Mouse (Mus musculus) stomach, adult 2 months (tissue): ENCODE results near the gene Arhgap33. TPM values are rescaled to one million over a fixed set of nuclear protein-coding genes. Genes with fewer than 3 reads are reported as not detected.

Experiments used
- polyA plus RNA-seq: library from polyadenylated mRNA; depleted of rRNA; stranded (reverse); fragments of >200 nt; gene quantifications from 2 replicates; pipeline ENCODE4 v1.2.3, GENCODE M21; 2012; rRNA removed

The Arhgap33 gene
- 4.7 and 6.1 TPM in 2 replicates for polyA plus RNA-seq

GRCm38 (mm10) chr7:30534633-30535577 lies at the start of gene Arhgap33:
TSS of gene Arhgap33 (minus strand) at chr7:30535060.

GRCm38 (mm10) chr7:30564970-30565571 lies 30.2 kb upstream of the Arhgap33 start, which contains the start of gene Igflr1:
TSS of gene Igflr1 (plus strand) at chr7:30565427.

DNA sequence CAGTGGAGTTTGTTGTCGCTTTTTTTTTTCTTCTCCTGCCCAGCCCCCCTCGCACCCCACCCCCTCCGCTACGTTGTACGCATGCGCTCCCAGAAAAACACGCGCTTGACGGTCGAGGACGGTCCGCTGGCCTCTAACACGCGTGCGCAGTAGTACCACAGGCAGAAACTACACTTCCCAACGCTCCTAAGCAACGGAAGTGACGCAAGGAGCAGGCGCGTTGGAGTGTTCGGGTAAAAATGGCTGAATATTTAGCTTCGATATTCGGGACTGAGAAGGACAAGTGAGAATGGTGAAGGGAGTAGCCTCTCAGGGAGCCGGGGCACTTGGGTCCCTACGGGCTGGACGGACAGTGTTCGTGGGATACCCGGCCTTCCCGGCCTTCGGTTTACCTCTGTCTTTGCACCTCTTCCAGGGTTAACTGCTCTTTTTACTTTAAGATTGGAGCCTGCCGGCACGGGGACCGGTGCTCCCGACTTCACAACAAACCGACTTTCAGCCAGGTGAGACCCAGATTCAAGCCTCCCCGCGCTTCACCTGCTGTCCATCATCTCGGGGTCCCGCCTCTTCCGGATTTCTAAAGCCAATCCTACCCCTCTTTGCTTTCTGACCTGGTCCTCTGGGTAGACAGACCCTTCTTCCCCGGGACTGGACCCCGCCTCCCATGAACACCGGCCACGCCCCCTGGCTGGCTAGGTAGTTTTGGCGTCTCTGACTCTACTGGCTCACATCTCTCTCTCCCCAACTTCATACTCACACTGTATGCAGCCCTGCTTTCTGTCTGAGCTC lies 28.5 kb upstream of the Arhgap33 start, which contains the start of the genes U2af1l4, Gm49396 and Psenen:
TSS of gene U2af1l4 (plus strand) at position 185 of the 789 bp plus-strand sequence.
TSS of gene Gm49396 (plus strand) at position 228 of the 789 bp plus-strand sequence.
TSS of gene Psenen (minus strand) at position 511 of the 789 bp plus-strand sequence.

GRCm38 (mm10) chr7:30559443-30559954 lies 24.6 kb upstream of the Arhgap33 start, which contains the start of gene Lin37:
TSS of gene Lin37 (minus strand) at chr7:30559838.

GRCm38 (mm10) chr7:30552102-30553020 lies 17.5 kb upstream of the Arhgap33 start, which contains the start of the genes Hspb6 and Proser3:
TSS of gene Hspb6 (plus strand) at chr7:30552178.
TSS of gene Proser3 (minus strand) at chr7:30552299.

GRCm38 (mm10) chr7:30493401-30493931 lies 41.4 kb downstream of the Arhgap33 start, which contains the start of gene Prodh2:
TSS of gene Prodh2 (plus strand) at chr7:30493622.

Other genes with a start within 250 kb of the Arhgap33 start
- 3.4 and 5.3 TPM in 2 replicates for gene Clip3, start 243.3 kb downstream of the Arhgap33 start, polyA plus RNA-seq
- 99.1 and 118 TPM in 2 replicates for gene Alkbh6, start 226.3 kb downstream of the Arhgap33 start, polyA plus RNA-seq
- 17.5 and 30.2 TPM in 2 replicates for gene Syne4, start 220.3 kb downstream of the Arhgap33 start, polyA plus RNA-seq
- 0.36 and 0.42 TPM in 2 replicates for gene E130208F15Rik, start 213.3 kb downstream of the Arhgap33 start, polyA plus RNA-seq
- gene Sdhaf1, start 211.2 kb downstream of the Arhgap33 start, polyA plus RNA-seq = 12.5 and 28.1 TPM in 2 replicates
- 14.6 and 17.1 TPM in 2 replicates for gene Lrfn3, start 172.3 kb downstream of the Arhgap33 start, polyA plus RNA-seq
- gene Tyrobp, start 121.3 kb downstream of the Arhgap33 start, polyA plus RNA-seq = 38.9 and 55.7 TPM in 2 replicates
- gene Hcst, start 115.2 kb downstream of the Arhgap33 start, polyA plus RNA-seq = 3.8 and 16.6 TPM in 2 replicates
- gene Nfkbid, start 113.3 kb downstream of the Arhgap33 start, polyA plus RNA-seq = 2.3 and 3.7 TPM in 2 replicates
- 30.9 and 40.1 TPM in 2 replicates for gene Aplp1, start 89.5 kb downstream of the Arhgap33 start, polyA plus RNA-seq
- 0.42 and 2.0 TPM in 2 replicates for gene Kirrel2, start 77.4 kb downstream of the Arhgap33 start, polyA plus RNA-seq
- 0.12 and 0.32 TPM in 2 replicates for gene Nphs1, start 76.7 kb downstream of the Arhgap33 start, polyA plus RNA-seq
- 0.15 TPM in 1 of 2 replicates, not detected in the other for gene Prodh2, start 41.4 kb downstream of the Arhgap33 start, polyA plus RNA-seq
- 129 and 132 TPM in 2 replicates for gene Hspb6, start 17.1 kb upstream of the Arhgap33 start, polyA plus RNA-seq
- gene Proser3, start 17.2 kb upstream of the Arhgap33 start, polyA plus RNA-seq = 3.4 and 3.9 TPM in 2 replicates
- 14.3 and 19.7 TPM in 2 replicates for gene Lin37, start 24.8 kb upstream of the Arhgap33 start, polyA plus RNA-seq
- 32.7 and 35.6 TPM in 2 replicates for gene U2af1l4, start 28.2 kb upstream of the Arhgap33 start, polyA plus RNA-seq
- gene Gm49396, start 28.3 kb upstream of the Arhgap33 start, polyA plus RNA-seq = 0.66 and 0.85 TPM in 2 replicates
- 70.1 and 76.5 TPM in 2 replicates for gene Psenen, start 28.6 kb upstream of the Arhgap33 start, polyA plus RNA-seq
- gene Igflr1, start 30.4 kb upstream of the Arhgap33 start, polyA plus RNA-seq = 4.5 and 5.3 TPM in 2 replicates
- gene Kmt2b, start 53.7 kb upstream of the Arhgap33 start, polyA plus RNA-seq = 17.8 and 24.6 TPM in 2 replicates
- 3.6 and 4.9 TPM in 2 replicates for gene Zbtb32, start 63.8 kb upstream of the Arhgap33 start, polyA plus RNA-seq
- gene Upk1a, start 77.8 kb upstream of the Arhgap33 start, polyA plus RNA-seq = 4.0 TPM in 2 replicates
- 263 and 306 TPM in 2 replicates for gene Cox6b1, start 91.1 kb upstream of the Arhgap33 start, polyA plus RNA-seq
- not detected in 2 replicates for gene Etv2, start 100.8 kb upstream of the Arhgap33 start, polyA plus RNA-seq
- gene Rbm42, start 115.3 kb upstream of the Arhgap33 start, polyA plus RNA-seq = 42.7 and 58.2 TPM in 2 replicates
- gene Haus5, start 129.9 kb upstream of the Arhgap33 start, polyA plus RNA-seq = 2.2 and 4.0 TPM in 2 replicates
- gene Pmis2, start 136.5 kb upstream of the Arhgap33 start, polyA plus RNA-seq = not detected in 2 replicates
- gene 2200002J24Rik, start 163.9 kb upstream of the Arhgap33 start, polyA plus RNA-seq = 18.8 and 40.8 TPM in 2 replicates
- 1,538 and 2,919 TPM in 2 replicates for gene Atp4a, start 177.1 kb upstream of the Arhgap33 start, polyA plus RNA-seq
- gene Tmem147, start 194.5 kb upstream of the Arhgap33 start, polyA plus RNA-seq = 111 and 145 TPM in 2 replicates
- gene Gapdhs, start 208.6 kb upstream of the Arhgap33 start, polyA plus RNA-seq = not detected in 2 replicates
- 94.0 and 112 TPM in 2 replicates for gene Sbsn, start 216.4 kb upstream of the Arhgap33 start, polyA plus RNA-seq
- 1,147 and 1,166 TPM in 2 replicates for gene Dmkn, start 228.7 kb upstream of the Arhgap33 start, polyA plus RNA-seq